In the genomic region with DNA sequence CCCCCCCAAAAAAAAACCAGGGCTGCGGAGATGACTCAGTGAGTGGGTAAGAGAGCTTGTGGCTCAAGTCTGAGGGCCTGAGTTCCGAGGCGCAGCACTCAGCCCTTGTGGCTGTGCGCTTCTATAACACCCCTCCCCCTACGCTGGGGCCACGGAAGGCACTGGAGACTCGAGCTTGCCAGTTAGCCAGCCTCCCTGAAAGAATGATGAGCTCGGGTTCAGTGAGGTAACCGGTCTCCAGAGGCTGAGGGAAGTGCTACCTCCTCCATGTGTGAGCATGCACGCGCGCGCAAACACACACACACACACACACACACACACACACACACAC, we compare ENCODE assay signal across 9 mouse cellular contexts.
A peak's percentile ranks its signal among the peaks of the same experiment; 100 is the strongest.
DNase-seq lines count a peak whose midpoint lies in the region; ATAC-seq lines count a peak whose summit lies in the region.
"Had no signal": no experiment of that assay in that cellular context is flagged by ENCODE, and none has a peak within 500 bp of the region (broad histone marks: within the 10 kb centered on the region; RNA-seq: fewer than 3 reads in every experiment).

No protein-coding gene starts in this region.

- no peak for DNase-seq in kidney, adult 11 months
- peak; percentile 63 for DNase-seq in embryonic facial prominence, embryonic 10.5 days (ENCODE audit: low spot score)
- peak; percentile 70 for DNase-seq in neural tube, embryonic 11.5 days (ENCODE audit: low spot score)
- no peak for DNase-seq in spleen, postnatal 14 days (ENCODE audit: low spot score in 2 of 2)
- no peak for DNase-seq in thymus, postnatal 14 days
- no peak for DNase-seq in lung, postnatal 14 days

- H3K9ac ChIP-seq in kidney, embryonic 16.5 days (replicated peaks; ENCODE audit: low read length) = no peak overlapping the region
- H3K9ac ChIP-seq in hindbrain, embryonic 13.5 days = peak overlapping the region; percentile 29; the same call in 1 of the 2 replicates
- H3K9ac ChIP-seq in neural tube, embryonic 11.5 days (ENCODE audit: low read length) = no peak overlapping the region

- H3K27ac ChIP-seq in kidney, embryonic 16.5 days (ENCODE audit: low read length) = no peak overlapping the region
- peak overlapping the region; percentile 71 for H3K27ac ChIP-seq in embryonic facial prominence, embryonic 10.5 days (replicated peaks)
- H3K27ac ChIP-seq in hindbrain, embryonic 13.5 days = peak overlapping the region; percentile 70
- peak overlapping the region; percentile 44 for H3K27ac ChIP-seq in neural tube, embryonic 11.5 days (ENCODE audit: low read depth, low read length)

- peak overlapping the region; percentile 3; the same call in 1 of the 2 replicates for H3K4me2 ChIP-seq in kidney, embryonic 16.5 days (replicated peaks; ENCODE audit: low read depth, low read length)
- 0 out of 2 replicates have a peak overlapping the region, but pooled peaks have one; percentile 22 for H3K4me2 ChIP-seq in hindbrain, embryonic 13.5 days
- no peak overlapping the region for H3K4me2 ChIP-seq in neural tube, embryonic 11.5 days (ENCODE audit: low read depth)

- H3K36me3 ChIP-seq in kidney, embryonic 16.5 days (ENCODE audit: insufficient read depth, low read length) = no peaks in the 10 kb centered on the region
- no peaks in the 10 kb centered on the region for H3K36me3 ChIP-seq in embryonic facial prominence, embryonic 10.5 days (replicated peaks)
- no peaks in the 10 kb centered on the region for H3K36me3 ChIP-seq in hindbrain, embryonic 13.5 days
- no peaks in the 10 kb centered on the region for H3K36me3 ChIP-seq in neural tube, embryonic 11.5 days (ENCODE audit: control insufficient read depth, insufficient read depth, low read length)
- H3K36me3 ChIP-seq: G1E had no signal

- no peaks in the 10 kb centered on the region for H3K9me3 ChIP-seq in kidney, embryonic 16.5 days (ENCODE audit: low read length)
- no peaks in the 10 kb centered on the region for H3K9me3 ChIP-seq in embryonic facial prominence, embryonic 10.5 days
- no peaks in the 10 kb centered on the region for H3K9me3 ChIP-seq in hindbrain, embryonic 13.5 days
- H3K9me3 ChIP-seq in neural tube, embryonic 11.5 days (ENCODE audit: control insufficient read depth, low read length) = no peaks in the 10 kb centered on the region

- peak; percentile 12; the same call in 1 of the 2 replicates for ATAC-seq in kidney, embryonic 16.5 days (ENCODE audit: low FRiP score, low TSS enrichment)
- ATAC-seq in hindbrain, embryonic 13.5 days (ENCODE audit: low FRiP score) = peak; percentile 74
- ATAC-seq in neural tube, embryonic 11.5 days (ENCODE audit: insufficient read depth, low FRiP score, low TSS enrichment) = peak; percentile 75

- H3K4me1 ChIP-seq in kidney, embryonic 16.5 days (ENCODE audit: insufficient read depth, low read length) = 0 out of 2 replicates have a peak, but pooled peaks cover 3% of the 10 kb centered on the region
- H3K4me1 ChIP-seq in embryonic facial prominence, embryonic 10.5 days = peaks cover 24% of the 10 kb centered on the region
- H3K4me1 ChIP-seq in hindbrain, embryonic 13.5 days (replicated peaks) = peaks cover 27% of the 10 kb centered on the region
- H3K4me1 ChIP-seq in neural tube, embryonic 11.5 days (ENCODE audit: control insufficient read depth, insufficient read depth, low read length) = peaks cover 7% of the 10 kb centered on the region; the same call in 1 of the 2 replicates

- H3K27me3 ChIP-seq in kidney, embryonic 16.5 days (ENCODE audit: insufficient read depth, low read length) = no peaks in the 10 kb centered on the region
- peaks cover 15% of the 10 kb centered on the region for H3K27me3 ChIP-seq in embryonic facial prominence, embryonic 10.5 days (replicated peaks; ENCODE audit: low read depth, poor library complexity, severe bottlenecking)
- no peaks in the 10 kb centered on the region for H3K27me3 ChIP-seq in hindbrain, embryonic 13.5 days
- no peaks in the 10 kb centered on the region for H3K27me3 ChIP-seq in neural tube, embryonic 11.5 days (ENCODE audit: control insufficient read depth, insufficient read depth, low read length)

- WGBS in kidney, embryonic 16.5 days = 10% methylated on average over 13 of the region's 13 CpGs
- 11% methylated on average over 13 of the region's 13 CpGs for WGBS in embryonic facial prominence, embryonic 10.5 days
- WGBS in hindbrain, embryonic 13.5 days = 17% methylated on average over 13 of the region's 13 CpGs
- WGBS in neural tube, embryonic 11.5 days = 20% methylated on average over 12 of the region's 13 CpGs

- H3K4me3 ChIP-seq in kidney, embryonic 16.5 days (ENCODE audit: low read length) = no peak overlapping the region
- H3K4me3 ChIP-seq in embryonic facial prominence, embryonic 10.5 days = peak overlapping the region; percentile 33; the same call in 1 of the 2 replicates
- H3K4me3 ChIP-seq in hindbrain, embryonic 13.5 days = no peak overlapping the region
- H3K4me3 ChIP-seq in neural tube, embryonic 11.5 days (ENCODE audit: low read depth, low read length) = no peak overlapping the region

Comparison
In these comparisons a context has a peak if more than half of its experiments do, and no peak if none do; other contexts are left out.
1. ATAC-seq: peak in every context shown above with its lines; median percentile 75 in neural tube, embryonic 11.5 days; 74 in hindbrain, embryonic 13.5 days; 12 in kidney, embryonic 16.5 days.
2. DNase-seq: peak in embryonic facial prominence, embryonic 10.5 days (single experiment) and neural tube, embryonic 11.5 days (single experiment); none in kidney, adult 11 months (single experiment), spleen, postnatal 14 days (0 of 2), thymus, postnatal 14 days (single experiment) and lung, postnatal 14 days (single experiment).